Mouse (Mus musculus) kidney, adult 2 months (tissue): ENCODE data around the gene Mnd1. TPM values are rescaled to one million over a fixed set of nuclear protein-coding genes. Genes with fewer than 3 reads are reported as not detected.

Source experiments
- DNase-seq: peaks from one replicate; pipeline ENCODE4 v3.0.0; 2021
- H3K27ac ChIP-seq: fragments of 200-500 bp; 2 replicates; pipeline ENCODE4 v1.5.1; 2012; ENCODE audit warnings: low read depth, low read length, control low read depth, inconsistent platforms; ENCODE audit not compliant: insufficient read depth
- H3K27me3 ChIP-seq: fragments of 200-500 bp; replicated peaks from 2 replicates; pipeline ENCODE4 v1.6.1; 2012; ENCODE audit warnings: mild to moderate bottlenecking, moderate library complexity, low read length, inconsistent platforms; ENCODE audit not compliant: control insufficient read depth, insufficient read depth
- H3K36me3 ChIP-seq: fragments of 200-500 bp; 2 replicates; pipeline ENCODE4 v1.6.1; 2012; ENCODE audit warnings: mild to moderate bottlenecking, moderate library complexity, low read length, inconsistent platforms; ENCODE audit not compliant: control insufficient read depth, insufficient read depth
- H3K4me1 ChIP-seq: fragments of 200-500 bp; 2 replicates; pipeline ENCODE4 v1.6.1; 2011; ENCODE audit warnings: low read length; ENCODE audit not compliant: control insufficient read depth, insufficient read depth
- H3K4me3 ChIP-seq: fragments of 200-500 bp; 2 replicates; pipeline ENCODE4 v1.5.1; 2011; ENCODE audit warnings: mild to moderate bottlenecking, low read depth, low read length, control low read depth; ENCODE audit not compliant: insufficient read depth
- CTCF ChIP-seq: fragments of 200-500 bp; conservative IDR thresholded peaks from 2 replicates; pipeline ENCODE4 v1.5.1; 2011; ENCODE audit warnings: low read depth, mild to moderate bottlenecking, control low read depth, low read length, moderate library complexity, mixed read lengths; ENCODE audit not compliant: insufficient read depth, insufficient read length
- POLR2A ChIP-seq: fragments of 200-500 bp; IDR thresholded peaks from one replicate; pipeline ENCODE4 v1.6.1; 2011; ENCODE audit warnings: low read depth, low read length, control low read depth
- WGBS: fragments of 180-500 bp; shearing (Covaris S2); methylation state at CpG from one replicate; pipeline ENCODE4 v1.1.7; 2018; 5-methylcytosine and 5-hydroxymethylcytosine counted together
- polyA plus RNA-seq: library from polyadenylated mRNA; depleted of rRNA; stranded (reverse); fragments of >200 nt; gene quantifications from 2 replicates; pipeline ENCODE4 v1.2.3, GENCODE M21; 2012

Gene Mnd1
- polyA plus RNA-seq, 1 experiment, result 0.72 TPM

DNA sequence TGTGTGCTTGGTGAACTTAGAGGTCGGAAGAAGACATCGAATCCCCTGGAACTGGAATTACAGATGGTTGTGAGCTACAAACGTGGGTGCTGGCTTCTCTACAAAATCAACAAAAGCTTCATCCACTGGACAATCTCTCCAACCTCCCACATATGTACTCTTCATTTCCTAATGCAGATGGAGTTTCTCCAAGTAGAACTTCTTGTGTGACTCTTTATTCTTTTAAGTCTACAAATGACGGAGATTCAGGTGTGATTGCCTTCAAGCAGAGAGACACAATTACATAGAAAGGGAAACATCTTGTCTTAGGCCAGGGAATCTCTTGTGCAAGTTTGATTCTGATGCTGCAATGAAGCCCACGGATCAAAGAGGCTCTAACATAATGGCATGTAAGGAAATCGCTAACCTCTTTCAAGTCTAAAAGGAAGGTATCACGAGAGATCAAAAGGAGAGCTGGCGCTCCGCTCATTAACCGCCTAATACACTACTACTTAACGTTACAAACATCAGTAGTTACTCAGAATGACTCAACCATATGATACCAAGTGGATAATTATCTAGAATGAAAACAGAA, 18.1 kb upstream of the Mnd1 start, which contains the start of gene Gm6525:
TSS of gene Gm6525 (plus strand) at position 524 of the 574 bp plus-strand sequence.
- H3K36me3 ChIP-seq, result no peaks in the 10 kb centered on the region; the same call in 1 of the 2 replicates
- H3K27ac ChIP-seq, result no peak within 1 kb of the TSS
- no peaks in the 10 kb centered on the region for H3K27me3 ChIP-seq
- H3K4me1 ChIP-seq, result no peaks in the 10 kb centered on the region
- H3K4me3 ChIP-seq, result no peak within 1 kb of the TSS
- no peak for TF ChIP-seq CTCF
- no peak for TF ChIP-seq POLR2A
- 75% methylated on average over 11 of the region's 11 CpGs for whole genome bisulfite sequencing
- no peak for DNase-seq

DNA sequence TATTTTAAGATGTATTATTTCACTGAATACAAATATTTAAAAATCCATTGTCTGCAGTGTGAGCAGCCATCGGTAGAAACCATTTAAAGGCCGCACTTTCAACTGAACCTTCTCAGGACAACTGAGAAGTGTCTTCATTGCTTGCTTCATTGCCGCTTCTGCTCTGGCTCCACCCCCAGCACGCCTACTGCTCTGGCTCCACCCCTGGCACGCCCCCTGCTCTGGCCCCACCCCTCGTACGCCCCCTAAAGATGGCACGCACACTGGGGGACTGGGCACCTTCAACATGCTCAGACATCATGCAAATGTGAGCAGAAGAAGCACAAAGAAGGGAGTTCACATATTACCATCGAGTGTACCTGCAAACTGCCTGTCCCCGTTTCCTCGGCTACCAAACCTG, 16.8 kb upstream of the Mnd1 start:
- DNase-seq, result no peak
- Histone ChIP-seq H3K4me3 (no peak overlapping the region), H3K27me3 (no peaks in the 10 kb centered on the region), H3K4me1 (no peaks in the 10 kb centered on the region), H3K27ac (no peak overlapping the region), H3K36me3 (no peaks in the 10 kb centered on the region; the same call in 1 of the 2 replicates)
- TF ChIP-seq POLR2A (no peak), CTCF (no peak)
- 64% methylated on average over 11 of the region's 11 CpGs for WGBS

DNA sequence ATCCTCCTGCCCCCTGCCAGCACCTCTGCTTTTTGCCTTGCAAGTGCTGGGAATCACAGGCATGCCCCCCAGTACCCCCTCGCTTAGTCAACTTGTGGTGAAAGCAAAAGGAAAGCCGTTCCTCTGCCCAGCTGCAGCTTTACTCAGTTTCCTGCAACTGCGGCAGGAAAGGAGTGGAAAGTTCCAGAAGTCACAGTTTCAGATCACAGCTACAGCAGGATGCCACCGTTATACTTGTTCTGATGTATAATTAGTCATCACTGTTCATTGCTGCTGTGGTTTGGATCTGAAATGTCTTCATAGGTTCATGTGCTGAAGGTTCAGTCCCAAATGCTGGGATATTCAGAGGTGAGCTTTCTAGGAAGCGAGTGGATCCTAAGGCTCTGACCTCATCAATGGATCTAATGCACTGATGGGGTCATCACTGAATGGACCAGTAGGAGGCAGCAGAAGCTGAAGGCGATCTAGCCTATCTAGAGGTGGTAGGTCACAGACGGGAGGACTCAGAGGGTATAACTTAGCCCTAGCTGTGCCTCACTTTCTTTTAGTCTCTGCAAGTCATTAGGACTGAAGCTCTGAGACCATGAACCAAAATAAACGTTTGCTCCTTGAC, 13.9 kb upstream of the Mnd1 start:
- Histone ChIP-seq H3K4me3 (no peak overlapping the region), H3K27ac (no peak overlapping the region), H3K4me1 (no peaks in the 10 kb centered on the region), H3K36me3 (peaks cover 4% of the 10 kb centered on the region), H3K27me3 (no peaks in the 10 kb centered on the region)
- no peak for TF ChIP-seq POLR2A
- TF ChIP-seq CTCF, result peak; percentile 39
- DNase-seq, result no peak
- WGBS, result 77% methylated on average over 8 of the region's 8 CpGs

DNA sequence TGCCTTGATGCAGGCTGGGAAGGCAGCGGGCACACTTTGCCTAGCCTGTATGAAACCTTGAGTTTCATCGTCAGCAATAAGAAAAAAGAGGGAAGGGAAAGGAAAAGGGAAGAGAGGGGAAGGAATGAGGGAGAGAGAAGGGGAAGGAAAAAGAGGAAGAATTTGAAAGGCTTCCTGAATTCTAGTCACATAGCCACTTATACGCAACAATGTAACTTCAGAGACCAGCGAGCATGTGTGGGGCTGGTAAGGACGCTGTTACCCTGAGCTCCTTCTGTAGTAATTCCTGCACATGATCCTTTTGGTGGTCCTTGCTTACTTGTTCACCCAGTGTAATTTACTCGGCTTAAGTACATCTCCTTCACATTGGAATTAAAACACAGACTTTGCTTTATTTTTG, 13.4 kb upstream of the Mnd1 start:
- no peak for DNase-seq
- peaks cover 4% of the 10 kb centered on the region for H3K36me3 ChIP-seq
- H3K4me3 ChIP-seq, result no peak overlapping the region
- no peaks in the 10 kb centered on the region for H3K27me3 ChIP-seq
- no peak for TF ChIP-seq POLR2A
- no peak for TF ChIP-seq CTCF
- no peak overlapping the region for H3K27ac ChIP-seq
- 91% methylated on average over 6 of the region's 6 CpGs for WGBS
- H3K4me1 ChIP-seq, result no peaks in the 10 kb centered on the region

DNA sequence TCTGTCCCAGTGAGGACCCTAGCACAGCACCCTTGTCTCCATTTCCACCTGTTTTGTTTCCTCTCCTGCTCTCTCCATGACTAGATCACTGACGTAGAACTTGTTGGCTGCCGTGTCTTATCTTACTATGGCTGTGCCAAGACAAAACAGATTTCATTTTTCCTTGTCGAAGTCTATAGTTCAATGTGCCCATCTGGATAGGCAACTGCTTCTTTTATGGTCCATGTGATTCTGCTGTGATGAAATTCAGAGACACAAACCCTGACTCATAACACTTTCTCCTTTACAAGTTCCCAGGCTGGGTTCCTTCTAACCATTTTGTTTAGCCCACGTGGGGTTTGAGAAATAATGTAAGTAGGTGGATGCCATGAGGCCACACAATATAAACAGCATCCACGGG, 10.5 kb upstream of the Mnd1 start:
- no peak for DNase-seq
- TF ChIP-seq POLR2A, result no peak
- no peak for TF ChIP-seq CTCF
- H3K27me3 ChIP-seq, result no peaks in the 10 kb centered on the region
- H3K27ac ChIP-seq, result no peak overlapping the region
- 93% methylated on average over 5 of the region's 5 CpGs for WGBS
- H3K4me1 ChIP-seq, result no peaks in the 10 kb centered on the region
- no peak overlapping the region for H3K4me3 ChIP-seq
- H3K36me3 ChIP-seq, result peaks cover 4% of the 10 kb centered on the region

DNA sequence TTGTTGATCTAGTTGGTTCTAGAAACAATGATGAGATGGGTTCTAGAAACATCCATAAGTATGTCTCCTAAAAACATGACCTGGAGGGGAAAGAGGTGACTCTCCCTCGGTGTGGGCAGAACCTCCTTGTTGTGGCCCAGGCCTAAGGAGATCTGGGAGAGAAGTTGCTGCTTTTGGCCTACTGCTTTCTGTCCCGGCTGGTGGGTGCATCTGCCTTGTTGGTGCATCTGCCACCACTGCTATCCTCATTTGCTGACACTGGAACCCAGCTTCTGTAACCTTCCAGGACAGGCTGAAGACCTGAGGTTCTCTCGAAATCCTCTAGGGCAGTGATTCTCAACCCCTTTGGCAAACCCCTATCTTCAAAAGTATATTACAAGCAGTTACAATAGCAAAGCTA, 9.8 kb upstream of the Mnd1 start:
- no peaks in the 10 kb centered on the region for H3K4me1 ChIP-seq
- no peak for TF ChIP-seq CTCF
- no peak for TF ChIP-seq POLR2A
- no peaks in the 10 kb centered on the region for H3K27me3 ChIP-seq
- H3K27ac ChIP-seq, result no peak overlapping the region
- H3K4me3 ChIP-seq, result no peak overlapping the region
- 93% methylated on average over 3 of the region's 3 CpGs for WGBS
- no peak for DNase-seq
- H3K36me3 ChIP-seq, result peaks cover 4% of the 10 kb centered on the region

DNA sequence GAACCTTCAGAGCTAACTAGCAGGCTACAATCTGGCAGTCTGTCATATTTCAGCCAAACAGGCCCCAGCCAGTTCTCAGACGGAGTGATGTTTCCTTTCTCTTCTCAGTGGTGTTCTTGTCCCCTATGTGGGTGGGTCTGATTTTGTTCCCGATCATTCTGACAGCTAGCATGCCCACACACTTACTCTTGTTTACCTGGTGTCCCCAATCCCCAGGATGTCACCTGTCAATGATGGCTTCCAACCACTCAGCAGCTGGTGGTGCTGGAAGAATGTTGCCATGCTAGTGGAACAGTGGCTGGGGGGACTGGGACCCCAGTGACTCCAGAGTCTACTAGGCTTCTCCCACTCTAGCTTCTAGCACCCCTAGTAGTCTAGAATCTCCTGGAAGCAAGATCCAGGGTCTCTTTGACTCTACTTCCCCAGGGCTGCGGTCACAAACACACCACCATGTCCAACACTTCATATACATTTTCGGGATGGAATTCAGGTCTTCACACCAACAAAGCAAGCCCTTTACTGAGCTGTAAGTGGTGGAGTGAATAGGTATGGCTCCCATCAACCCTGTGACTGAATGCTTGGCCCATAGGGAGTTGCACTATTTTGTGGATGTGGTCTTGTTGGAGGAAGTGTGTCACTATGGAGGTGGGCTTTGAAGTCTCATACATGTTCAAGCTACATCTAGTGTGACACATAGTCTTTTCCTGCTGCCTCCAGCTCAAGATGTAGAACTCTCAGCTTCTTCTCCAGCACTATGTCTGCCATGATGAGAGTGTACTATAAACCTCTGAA, 2.2 kb upstream of the Mnd1 start:
- no peak for DNase-seq
- TF ChIP-seq POLR2A, result no peak
- TF ChIP-seq CTCF, result no peak
- 87% methylated on average over 4 of the region's 4 CpGs for WGBS
- Histone ChIP-seq H3K36me3 (no peaks in the 10 kb centered on the region), H3K27ac (no peak overlapping the region), H3K4me1 (no peaks in the 10 kb centered on the region), H3K4me3 (no peak overlapping the region), H3K27me3 (no peaks in the 10 kb centered on the region)
